ENCODE assay signal across 9 mouse cellular contexts in the genomic region with DNA sequence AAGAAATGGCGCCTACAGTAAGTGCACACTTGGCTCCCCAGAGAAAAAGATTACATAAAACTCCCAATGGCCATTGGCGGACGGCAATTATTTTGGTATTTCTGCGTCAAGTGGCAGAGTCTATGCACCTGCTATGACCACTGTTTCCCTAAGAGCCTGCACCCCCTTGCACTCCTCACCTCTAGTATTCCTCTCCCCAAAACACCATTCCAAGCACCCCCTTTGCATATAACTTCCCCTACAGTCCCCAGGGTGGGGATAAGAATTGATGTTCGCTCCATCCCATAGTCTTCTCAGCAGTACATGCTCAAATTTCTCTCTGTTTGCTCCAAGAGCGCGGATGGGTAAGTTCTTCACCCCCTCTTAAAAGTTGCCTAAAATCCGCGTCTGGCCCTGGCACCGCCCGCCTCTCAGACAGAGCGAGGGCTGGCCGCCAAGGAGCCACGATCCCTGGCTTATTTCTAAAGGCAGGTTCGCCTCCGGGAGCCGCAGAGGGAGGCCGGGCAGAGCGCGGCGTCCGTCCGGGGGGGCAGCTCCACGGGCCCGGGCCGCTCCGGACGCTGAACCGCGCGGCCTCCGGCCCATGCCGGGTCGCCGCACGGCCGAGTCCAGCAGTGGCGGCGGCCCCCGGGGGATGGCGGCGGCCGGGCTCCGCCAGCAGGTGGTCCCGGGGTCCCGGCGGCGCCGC. TPM values are rescaled to one million over a fixed set of nuclear protein-coding genes. Genes with fewer than 3 reads are reported as not detected.
A peak's percentile ranks its signal among the peaks of the same experiment; 100 is the strongest.
DNase-seq lines count a peak whose midpoint lies in the region; ATAC-seq lines count a peak whose summit lies in the region.
"Had no signal": no experiment of that assay in that cellular context is flagged by ENCODE, and none has a peak within 500 bp of the region (broad histone marks: within the 10 kb centered on the region; RNA-seq: fewer than 3 reads in every experiment).

No protein-coding gene starts in this region.

- ATAC-seq in frontal cortex, adult (ENCODE audit: low TSS enrichment) = peak; percentile 41
- ATAC-seq in limb, embryonic 12.5 days (ENCODE audit: insufficient number of reproducible peaks, insufficient read depth, low FRiP score, low TSS enrichment, low read depth) = peak; percentile 70; the same call in 1 of the 2 replicates
- peak; percentile 85 for ATAC-seq in midbrain, embryonic 15.5 days (replicated peaks)
- ATAC-seq in CD4-positive, CD25-positive, alpha-beta regulatory T cell, adult 4 months = no peak

- intact Hi-C loops in heart, postnatal 14 days (cut with DNase I) = loop anchor here (5.0 to 10.0 kb wide), 2 partner anchors 145 to 212 kb away; no protein-coding TSS in a partner anchor

- peak overlapping the region; percentile 87 for H3K27ac ChIP-seq in forebrain, embryonic 10.5 days
- H3K27ac ChIP-seq in limb, embryonic 12.5 days = no peak overlapping the region
- peak overlapping the region; percentile 80; the same call in 1 of the 2 replicates for H3K27ac ChIP-seq in midbrain, embryonic 15.5 days

- H3K9me3 ChIP-seq in forebrain, embryonic 10.5 days = no peaks in the 10 kb centered on the region
- H3K9me3 ChIP-seq in limb, embryonic 12.5 days = no peaks in the 10 kb centered on the region
- H3K9me3 ChIP-seq in midbrain, embryonic 15.5 days = no peaks in the 10 kb centered on the region

- H3K36me3 ChIP-seq in forebrain, embryonic 10.5 days (replicated peaks) = no peaks in the 10 kb centered on the region
- H3K36me3 ChIP-seq in limb, embryonic 12.5 days = no peaks in the 10 kb centered on the region
- no peaks in the 10 kb centered on the region for H3K36me3 ChIP-seq in midbrain, embryonic 15.5 days (replicated peaks)

- peak overlapping the region; percentile 80 for H3K4me3 ChIP-seq in forebrain, embryonic 10.5 days
- peak overlapping the region; percentile 79 for H3K4me3 ChIP-seq in limb, embryonic 12.5 days (replicated peaks)
- peak overlapping the region; percentile 93 for H3K4me3 ChIP-seq in midbrain, embryonic 15.5 days

- DNase-seq in frontal cortex, postnatal 14 days (ENCODE audit: low spot score in 2 of 2) = no peak
- peak; percentile 81 for DNase-seq in adrenal gland, postnatal 25 days
- peak; percentile 49 for DNase-seq in forebrain, embryonic 10.5 days (ENCODE audit: extremely low spot score, low spot score)
- peak; percentile 62 to 66 for DNase-seq in heart, postnatal 14 days

- H3K4me1 ChIP-seq in forebrain, embryonic 10.5 days = peaks cover 17% of the 10 kb centered on the region
- peaks cover 5% of the 10 kb centered on the region for H3K4me1 ChIP-seq in limb, embryonic 12.5 days (replicated peaks)
- H3K4me1 ChIP-seq in midbrain, embryonic 15.5 days = peaks cover 17% of the 10 kb centered on the region

- peak overlapping the region; percentile 69 for H3K9ac ChIP-seq in limb, embryonic 12.5 days (replicated peaks)
- peak overlapping the region; percentile 71 for H3K9ac ChIP-seq in midbrain, embryonic 15.5 days

- peak overlapping the region; percentile 86 for H3K4me2 ChIP-seq in limb, embryonic 12.5 days
- peak overlapping the region; percentile 82 for H3K4me2 ChIP-seq in midbrain, embryonic 15.5 days

- peaks cover 58% of the 10 kb centered on the region for H3K27me3 ChIP-seq in forebrain, embryonic 10.5 days (ENCODE audit: poor library complexity, severe bottlenecking)
- H3K27me3 ChIP-seq in limb, embryonic 12.5 days = peaks cover 36% of the 10 kb centered on the region
- 0 out of 2 replicates have a peak, but pooled peaks cover 3% of the 10 kb centered on the region for H3K27me3 ChIP-seq in midbrain, embryonic 15.5 days (replicated peaks)

- WGBS in forebrain, embryonic 10.5 days = 3% methylated on average over 49 of the region's 49 CpGs
- WGBS in limb, embryonic 12.5 days = 3% methylated on average over 47 of the region's 49 CpGs
- whole genome bisulfite sequencing in midbrain, embryonic 15.5 days = 2% methylated on average over 49 of the region's 49 CpGs

RNA-seq across cellular contexts. Expression of gene Bend7, which starts 0.4 kb away (rescaled TPM):
- total RNA-seq in adrenal gland, postnatal 25 days (2021) = 19.3 and 23.2 TPM in 2 replicates
- polyA plus RNA-seq in forebrain, embryonic 10.5 days (2016; fragmentation: Nextera tagmentation; extraction: Ambion mirVana) = 1.7 and 2.0 TPM in 2 replicates
- total RNA-seq in heart, postnatal 14 days (2021) = 1 to 10 TPM; 5.8 to 6.8 TPM
- 2.0 and 2.3 TPM in 2 replicates for polyA plus RNA-seq in limb, embryonic 12.5 days (2016; fragmentation: Nextera tagmentation; extraction: Ambion mirVana)
- polyA plus RNA-seq in midbrain, embryonic 15.5 days (2015; fragmentation: Nextera tagmentation; extraction: Ambion mirVana) = 5.9 and 6.5 TPM in 2 replicates
- polyA plus RNA-seq in CD4-positive, CD25-positive, alpha-beta regulatory T cell, adult 4 months (2017; shearing (Covaris generic)) = not detected
- polyA plus RNA-seq: C2C12 had no signal

Comparison
In these comparisons a context has a peak if more than half of its experiments do, and no peak if none do; other contexts are left out.
1. DNase-seq: peak in adrenal gland, postnatal 25 days (single experiment), forebrain, embryonic 10.5 days (single experiment) and heart, postnatal 14 days (2 of 2); none in frontal cortex, postnatal 14 days (0 of 2).
2. Peak in every context shown above with its lines, with median percentiles within 50 percentile points of each other: H3K4me3 ChIP-seq.